Mouse (Mus musculus): ENCODE data around the gene Zfhx3. TPM values are rescaled to one million over a fixed set of nuclear protein-coding genes. Genes with fewer than 3 reads are reported as not detected.

Gene Zfhx3
- polyA plus RNA-seq, 1 experiment from 2014 or later: 8.2 TPM

DNA sequence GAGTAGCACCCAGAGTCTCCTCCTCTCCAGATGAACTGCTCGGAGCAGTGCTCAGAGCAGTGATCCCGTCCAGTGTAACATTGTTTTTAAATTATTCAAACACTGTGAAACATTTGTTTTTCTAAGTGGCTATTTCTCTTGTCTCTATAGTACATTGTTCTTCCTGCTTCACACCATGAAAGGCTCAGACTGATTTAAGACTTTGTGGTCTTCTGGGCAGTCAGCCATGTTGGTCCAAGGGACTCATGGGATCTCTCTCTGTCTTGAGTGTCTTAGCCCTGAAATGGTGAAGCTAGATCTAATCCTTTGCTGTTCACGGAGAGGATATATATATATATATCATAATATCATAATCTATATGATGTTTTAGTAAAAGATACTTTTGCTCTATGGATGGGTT lies 480.1 kb downstream of the Zfhx3 start:
- no peak overlapping the region for H3K27ac ChIP-seq (ENCODE audit: low read length)
- H3K9me3 ChIP-seq (ENCODE audit: low read length): no peaks in the 10 kb centered on the region
- DNase-seq (ENCODE audit: low spot score) (no peak), ATAC-seq (no peak)
- H3K27me3 ChIP-seq (replicated peaks; ENCODE audit: insufficient read depth, low read length): no peaks in the 10 kb centered on the region
- H3K36me3 ChIP-seq (ENCODE audit: insufficient read depth, low read length): no peaks in the 10 kb centered on the region
- H3K4me3 ChIP-seq (ENCODE audit: low read depth, low read length): no peak overlapping the region
- H3K9ac ChIP-seq (replicated peaks; ENCODE audit: low read depth): no peak overlapping the region
- H3K4me2 ChIP-seq (replicated peaks; ENCODE audit: low read depth, low read length): no peak overlapping the region
- TF ChIP-seq EP300 (IDR thresholded peaks at IDR 0.05): no peak
- 69% methylated on average over 3 of the region's 3 CpGs for WGBS
- no peaks in the 10 kb centered on the region for H3K4me1 ChIP-seq (ENCODE audit: insufficient read depth, low read depth, low read length)

DNA sequence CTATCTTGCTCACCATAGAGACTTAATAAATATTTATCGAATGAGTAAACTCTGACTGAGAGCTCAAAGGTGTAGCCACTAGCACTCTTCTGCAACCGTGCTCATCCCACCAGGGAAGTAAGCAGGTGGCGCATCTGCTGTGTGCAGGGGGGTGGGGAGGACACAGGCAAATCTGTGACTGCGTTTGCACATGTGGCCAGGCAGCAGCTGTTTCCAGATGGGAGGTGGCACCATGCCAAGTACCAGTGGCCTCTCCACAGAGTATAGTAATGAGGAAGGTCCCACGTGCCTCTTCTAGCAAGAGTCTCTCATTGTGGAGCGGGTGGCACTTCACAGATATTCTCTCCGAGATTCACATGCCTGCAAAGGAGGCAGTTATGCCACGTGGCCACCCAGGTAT lies 481.9 kb downstream of the Zfhx3 start:
- Histone ChIP-seq H3K4me2 (replicated peaks; ENCODE audit: low read depth, low read length) (no peak overlapping the region), H3K27ac (ENCODE audit: low read length) (no peak overlapping the region), H3K4me3 (ENCODE audit: low read depth, low read length) (no peak overlapping the region), H3K4me1 (ENCODE audit: insufficient read depth, low read depth, low read length) (no peaks in the 10 kb centered on the region), H3K9ac (replicated peaks; ENCODE audit: low read depth) (no peak overlapping the region), H3K9me3 (ENCODE audit: low read length) (no peaks in the 10 kb centered on the region), H3K27me3 (replicated peaks; ENCODE audit: insufficient read depth, low read length) (no peaks in the 10 kb centered on the region), H3K36me3 (ENCODE audit: insufficient read depth, low read length) (no peaks in the 10 kb centered on the region)
- peak; percentile 53 for ATAC-seq
- DNase-seq (ENCODE audit: low spot score): peak; percentile 33
- TF ChIP-seq EP300 (IDR thresholded peaks at IDR 0.05) (no peak), CTCF (IDR thresholded peaks at IDR 0.05) (no peak)
- WGBS: 44% methylated on average over 8 of the region's 8 CpGs

DNA sequence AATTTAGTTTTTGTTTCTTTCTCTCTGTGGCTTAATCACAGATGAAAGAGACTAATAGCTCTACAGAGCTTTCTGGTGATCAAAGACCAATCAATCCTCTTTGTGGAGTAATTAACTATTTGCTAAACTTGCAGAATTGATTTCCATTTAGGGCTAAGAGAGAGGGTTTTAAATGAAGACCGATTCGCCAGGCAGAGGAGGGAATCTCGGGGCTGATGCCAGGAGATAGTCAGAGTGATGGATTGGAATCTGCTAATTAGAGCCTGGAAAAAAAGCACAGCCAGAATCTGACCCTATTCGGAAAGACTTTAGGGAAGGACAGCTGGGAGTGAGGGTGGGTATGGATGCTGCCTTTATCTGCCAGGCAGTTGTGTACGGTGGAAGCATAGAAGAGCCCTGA lies 490.9 kb downstream of the Zfhx3 start:
- H3K36me3 ChIP-seq (ENCODE audit: insufficient read depth, low read length): no peaks in the 10 kb centered on the region
- no peaks in the 10 kb centered on the region for H3K9me3 ChIP-seq (ENCODE audit: low read length)
- H3K4me1 ChIP-seq (ENCODE audit: insufficient read depth, low read depth, low read length): no peaks in the 10 kb centered on the region
- TF ChIP-seq EP300 (IDR thresholded peaks at IDR 0.05) (no peak), CTCF (IDR thresholded peaks at IDR 0.05) (no peak)
- H3K9ac ChIP-seq (replicated peaks; ENCODE audit: low read depth): no peak overlapping the region
- H3K4me3 ChIP-seq (ENCODE audit: low read depth, low read length): no peak overlapping the region
- ATAC-seq (no peak), DNase-seq (ENCODE audit: low spot score) (no peak)
- H3K27ac ChIP-seq (ENCODE audit: low read length): no peak overlapping the region
- 30% methylated on average over 5 of the region's 5 CpGs for WGBS
- no peaks in the 10 kb centered on the region for H3K27me3 ChIP-seq (replicated peaks; ENCODE audit: insufficient read depth, low read length)
- no peak overlapping the region for H3K4me2 ChIP-seq (replicated peaks; ENCODE audit: low read depth, low read length)

DNA sequence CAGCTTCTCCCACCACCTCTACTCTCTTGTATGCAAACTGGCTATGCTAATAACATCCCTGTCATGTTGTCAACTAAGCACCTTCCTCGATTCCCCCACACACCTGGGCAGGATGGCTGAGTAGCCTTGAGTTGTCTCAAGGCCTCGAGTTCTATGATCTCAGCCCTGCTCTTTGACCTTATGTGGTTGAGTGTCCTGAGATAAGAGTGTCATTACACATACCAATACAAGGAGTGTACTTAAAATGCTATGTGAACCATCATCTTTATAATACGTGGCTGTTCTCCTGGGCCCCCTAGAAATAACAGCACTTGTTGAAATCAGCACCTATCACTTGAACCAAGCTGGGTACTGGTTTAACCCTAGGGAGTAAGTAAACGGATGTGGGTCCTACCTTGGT lies 492.1 kb downstream of the Zfhx3 start:
- H3K36me3 ChIP-seq (ENCODE audit: insufficient read depth, low read length): no peaks in the 10 kb centered on the region
- WGBS: 55% methylated on average over 4 of the region's 4 CpGs
- DNase-seq (ENCODE audit: low spot score) (no peak), ATAC-seq (no peak)
- H3K27ac ChIP-seq (ENCODE audit: low read length): no peak overlapping the region
- H3K4me3 ChIP-seq (ENCODE audit: low read depth, low read length): no peak overlapping the region
- no peaks in the 10 kb centered on the region for H3K27me3 ChIP-seq (replicated peaks; ENCODE audit: insufficient read depth, low read length)
- no peak overlapping the region for H3K4me2 ChIP-seq (replicated peaks; ENCODE audit: low read depth, low read length)
- no peaks in the 10 kb centered on the region for H3K9me3 ChIP-seq (ENCODE audit: low read length)
- no peaks in the 10 kb centered on the region for H3K4me1 ChIP-seq (ENCODE audit: insufficient read depth, low read depth, low read length)
- no peak overlapping the region for H3K9ac ChIP-seq (replicated peaks; ENCODE audit: low read depth)
- TF ChIP-seq CTCF (IDR thresholded peaks at IDR 0.05): no peak
- TF ChIP-seq EP300 (IDR thresholded peaks at IDR 0.05): no peak

DNA sequence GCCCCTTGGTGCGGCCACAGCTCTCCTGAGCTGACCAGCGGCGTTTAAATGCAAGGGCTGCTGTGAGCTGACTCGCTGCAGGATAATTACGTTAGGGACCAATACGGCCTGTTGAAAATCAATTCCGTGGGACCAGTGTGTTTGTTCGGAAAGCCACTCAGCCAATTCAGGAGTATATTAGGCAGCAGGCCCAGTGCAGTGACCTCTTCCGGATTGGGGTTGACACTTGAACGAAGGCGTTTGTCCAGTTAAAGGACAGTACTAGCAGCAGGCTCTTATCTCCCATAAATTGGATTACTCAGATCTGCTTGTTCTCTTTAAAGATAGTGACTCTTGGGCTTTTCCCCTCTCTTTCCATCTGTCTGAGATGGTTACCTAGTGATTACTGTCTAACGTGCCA lies 493.9 kb downstream of the Zfhx3 start:
- no peaks in the 10 kb centered on the region for H3K4me1 ChIP-seq (ENCODE audit: insufficient read depth, low read depth, low read length)
- ATAC-seq: no peak
- no peak for DNase-seq (ENCODE audit: low spot score)
- TF ChIP-seq EP300 (IDR thresholded peaks at IDR 0.05) (no peak), CTCF (IDR thresholded peaks at IDR 0.05) (no peak)
- no peak overlapping the region for H3K27ac ChIP-seq (ENCODE audit: low read length)
- H3K27me3 ChIP-seq (replicated peaks; ENCODE audit: insufficient read depth, low read length): no peaks in the 10 kb centered on the region
- H3K9me3 ChIP-seq (ENCODE audit: low read length): no peaks in the 10 kb centered on the region
- H3K9ac ChIP-seq (replicated peaks; ENCODE audit: low read depth): no peak overlapping the region
- H3K4me3 ChIP-seq (ENCODE audit: low read depth, low read length): no peak overlapping the region
- H3K36me3 ChIP-seq (ENCODE audit: insufficient read depth, low read length): no peaks in the 10 kb centered on the region
- 76% methylated on average over 12 of the region's 12 CpGs for WGBS
- H3K4me2 ChIP-seq (replicated peaks; ENCODE audit: low read depth, low read length): no peak overlapping the region

DNA sequence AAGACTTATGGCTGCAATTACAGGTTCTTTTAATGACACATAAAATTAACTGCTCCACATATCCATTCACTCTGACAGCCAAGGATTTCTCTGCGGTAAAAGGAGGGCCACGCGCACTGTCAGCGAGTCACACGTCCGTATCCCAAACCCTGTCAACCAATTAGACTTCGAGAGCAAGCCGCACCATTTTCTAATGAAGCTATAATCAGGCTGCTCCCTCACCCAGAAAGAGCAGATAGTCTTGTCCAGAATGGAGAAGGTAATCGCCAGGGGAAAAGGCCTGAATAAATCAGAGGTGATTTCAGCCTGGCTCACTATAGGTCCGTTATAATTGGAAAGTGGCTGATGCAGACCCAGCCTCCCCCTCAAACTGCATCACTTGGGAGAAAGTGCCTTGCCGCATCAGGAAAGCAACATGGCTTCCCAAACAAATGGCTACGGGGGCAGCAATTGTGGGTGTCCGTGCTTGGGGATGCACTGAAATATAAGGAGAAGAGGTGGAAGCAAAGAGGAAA lies 494.9 kb downstream of the Zfhx3 start:
- no peak for ATAC-seq

DNA sequence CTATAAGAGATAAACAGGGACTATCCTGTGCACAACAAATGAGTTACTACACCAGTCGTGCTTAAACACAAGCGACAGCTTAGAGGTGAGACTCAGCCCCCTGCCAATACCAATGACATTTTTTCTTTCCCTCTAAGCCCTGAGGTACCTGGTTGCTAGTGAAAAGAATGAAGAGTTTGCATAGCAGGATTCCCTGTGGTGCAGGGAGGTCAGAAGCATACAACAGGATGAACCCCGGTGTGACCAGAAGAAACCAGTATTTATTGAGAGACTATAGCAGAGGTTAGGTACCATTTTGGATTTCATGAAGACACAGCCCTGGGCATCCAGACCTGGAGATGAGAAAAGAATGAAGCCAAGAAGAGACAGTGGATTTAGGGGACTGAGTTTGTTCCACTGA lies 498.0 kb downstream of the Zfhx3 start:
- Histone ChIP-seq H3K27ac (ENCODE audit: low read length) (no peak overlapping the region), H3K4me1 (ENCODE audit: insufficient read depth, low read depth, low read length) (no peaks in the 10 kb centered on the region), H3K4me2 (replicated peaks; ENCODE audit: low read depth, low read length) (no peak overlapping the region), H3K9me3 (ENCODE audit: low read length) (no peaks in the 10 kb centered on the region), H3K36me3 (ENCODE audit: insufficient read depth, low read length) (no peaks in the 10 kb centered on the region), H3K27me3 (replicated peaks; ENCODE audit: insufficient read depth, low read length) (no peaks in the 10 kb centered on the region), H3K9ac (replicated peaks; ENCODE audit: low read depth) (no peak overlapping the region), H3K4me3 (ENCODE audit: low read depth, low read length) (no peak overlapping the region)
- DNase-seq (ENCODE audit: low spot score): no peak
- TF ChIP-seq EP300 (IDR thresholded peaks at IDR 0.05) (no peak), CTCF (IDR thresholded peaks at IDR 0.05) (no peak)
- 59% methylated on average over 3 of the region's 3 CpGs for WGBS
- ATAC-seq: no peak

More for the DNA sequence above, 494.9 kb downstream of the Zfhx3 start:
- no peak overlapping the region for H3K27ac ChIP-seq (ENCODE audit: low read length)
- no peaks in the 10 kb centered on the region for H3K27me3 ChIP-seq (replicated peaks; ENCODE audit: insufficient read depth, low read length)
- H3K9me3 ChIP-seq (ENCODE audit: low read length): no peaks in the 10 kb centered on the region
- 91% methylated on average over 13 of the region's 13 CpGs for WGBS
- no peak for DNase-seq (ENCODE audit: low spot score)
- TF ChIP-seq CTCF (IDR thresholded peaks at IDR 0.05) (no peak), EP300 (IDR thresholded peaks at IDR 0.05) (no peak)
- H3K9ac ChIP-seq (replicated peaks; ENCODE audit: low read depth): no peak overlapping the region
- H3K4me1 ChIP-seq (ENCODE audit: insufficient read depth, low read depth, low read length): no peaks in the 10 kb centered on the region
- H3K4me3 ChIP-seq (ENCODE audit: low read depth, low read length): no peak overlapping the region
- H3K36me3 ChIP-seq (ENCODE audit: insufficient read depth, low read length): no peaks in the 10 kb centered on the region
- H3K4me2 ChIP-seq (replicated peaks; ENCODE audit: low read depth, low read length): no peak overlapping the region
